Mouse (Mus musculus): ENCODE measurements at regions not wholly inside any gene's neighbourhood (a gene's known extent, or its start where the extent isn't known, plus 50 kb on each side); places are given as distances from the start of the nearest gene placed in this dataset.

DNA sequence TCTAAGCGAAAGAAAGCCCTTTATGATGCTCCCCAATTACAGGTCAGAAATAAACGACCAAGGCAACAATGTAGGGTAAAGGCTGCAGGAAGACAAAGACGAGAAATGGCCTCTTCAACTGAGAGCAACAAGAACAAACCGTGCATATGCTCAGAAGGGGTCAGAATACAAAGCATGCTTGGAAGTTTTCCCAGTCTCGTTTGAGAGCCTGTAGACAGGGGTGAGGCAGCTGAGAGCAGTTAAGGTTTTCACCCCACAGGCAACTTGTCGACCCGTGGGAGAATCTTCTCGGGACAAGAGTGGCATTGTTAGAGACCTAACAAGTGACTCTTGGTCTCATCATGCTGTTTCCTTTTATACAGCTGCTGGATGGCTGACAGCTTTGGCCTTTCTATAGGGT lies 255.4 kb downstream of the Lmo4 start:
- Histone ChIP-seq H3K4me3 (ENCODE audit: low read depth, low read length) (no peak overlapping the region), H3K27ac (ENCODE audit: low read depth, low read length) (no peak overlapping the region), H3K9ac (ENCODE audit: low read depth, low read length) (no peak overlapping the region), H3K27me3 (ENCODE audit: control insufficient read depth, insufficient read depth, low read length) (no peaks in the 10 kb centered on the region), H3K9me3 (ENCODE audit: control insufficient read depth, low read length) (no peaks in the 10 kb centered on the region), H3K36me3 (ENCODE audit: control insufficient read depth, insufficient read depth, low read length) (no peaks in the 10 kb centered on the region), H3K4me2 (replicated peaks; ENCODE audit: low read depth, low read length) (no peak overlapping the region), H3K4me1 (replicated peaks; ENCODE audit: control insufficient read depth, insufficient read depth, low read length) (no peaks in the 10 kb centered on the region; the same call in 1 of the 2 replicates)
- ATAC-seq (ENCODE audit: low FRiP score), result peak; percentile 75
- 32% methylated on average over 8 of the region's 8 CpGs for WGBS
- peak; percentile 27 for DNase-seq (ENCODE audit: low spot score)

DNA sequence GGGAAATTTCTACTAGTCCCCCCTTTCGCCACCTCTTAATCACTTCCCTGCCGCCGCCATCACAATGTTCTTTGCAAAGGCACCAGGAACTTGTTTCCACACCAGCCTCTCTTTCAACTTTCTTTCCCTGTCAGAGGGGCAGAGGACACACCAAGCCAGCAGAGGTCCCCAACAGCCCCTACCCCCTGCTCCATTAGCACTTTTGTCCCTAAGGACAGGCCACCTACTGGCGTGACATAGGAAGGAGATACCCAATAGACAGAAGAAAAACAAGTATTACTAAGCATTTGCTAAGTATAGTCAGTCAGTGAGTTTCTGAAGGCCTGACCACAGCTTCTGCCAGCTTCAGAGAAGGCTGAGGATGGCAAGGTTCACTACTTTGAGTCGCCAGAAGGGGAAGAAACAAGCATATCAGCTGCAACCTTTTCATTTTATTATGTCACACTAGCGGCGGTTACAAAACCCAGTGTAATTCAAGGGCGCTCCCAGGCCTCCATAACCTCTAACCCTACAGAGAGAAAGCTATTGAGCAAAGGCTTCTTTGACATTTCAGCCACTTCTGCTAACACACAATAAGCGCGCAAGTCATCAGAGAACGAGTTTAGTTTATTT lies 255.9 kb downstream of the Lmo4 start:
- ATAC-seq (ENCODE audit: low FRiP score), result peak; percentile 54; the same call in 1 of the 2 replicates
- WGBS, result 59% methylated on average over 11 of the region's 11 CpGs

DNA sequence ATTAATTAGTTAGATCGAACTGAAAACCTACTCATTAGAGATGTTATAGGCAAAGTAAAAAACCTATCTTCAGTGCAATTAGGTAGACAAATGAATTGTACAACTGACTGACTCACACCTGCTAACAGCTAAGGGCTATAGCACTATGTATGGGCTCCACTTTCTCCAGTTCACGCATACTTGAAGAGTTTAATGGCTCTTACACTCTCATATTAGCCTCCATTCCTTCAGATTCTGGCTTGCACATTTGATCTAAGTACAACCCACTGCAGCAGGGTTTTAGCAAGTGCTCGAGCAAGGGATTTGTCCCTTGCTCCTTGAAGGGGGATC lies 257.1 kb downstream of the Lmo4 start:
- Histone ChIP-seq H3K9me3 (ENCODE audit: control insufficient read depth, low read length) (no peaks in the 10 kb centered on the region), H3K9ac (ENCODE audit: low read depth, low read length) (no peak overlapping the region), H3K36me3 (ENCODE audit: control insufficient read depth, insufficient read depth, low read length) (no peaks in the 10 kb centered on the region), H3K4me2 (replicated peaks; ENCODE audit: low read depth, low read length) (no peak overlapping the region), H3K27ac (ENCODE audit: low read depth, low read length) (no peak overlapping the region), H3K4me1 (replicated peaks; ENCODE audit: control insufficient read depth, insufficient read depth, low read length) (no peaks in the 10 kb centered on the region; the same call in 1 of the 2 replicates), H3K27me3 (ENCODE audit: control insufficient read depth, insufficient read depth, low read length) (no peaks in the 10 kb centered on the region), H3K4me3 (ENCODE audit: low read depth, low read length) (no peak overlapping the region)
- WGBS, result 79% methylated on average over 3 of the region's 3 CpGs
- ATAC-seq (ENCODE audit: low FRiP score) (no peak), DNase-seq (ENCODE audit: low spot score) (no peak)

More for the DNA sequence above, 255.9 kb downstream of the Lmo4 start:
- no peaks in the 10 kb centered on the region; the same call in 1 of the 2 replicates for H3K4me1 ChIP-seq (replicated peaks; ENCODE audit: control insufficient read depth, insufficient read depth, low read length)
- H3K9me3 ChIP-seq (ENCODE audit: control insufficient read depth, low read length), result no peaks in the 10 kb centered on the region
- no peak overlapping the region for H3K9ac ChIP-seq (ENCODE audit: low read depth, low read length)
- H3K4me3 ChIP-seq (ENCODE audit: low read depth, low read length), result no peak overlapping the region
- no peaks in the 10 kb centered on the region for H3K27me3 ChIP-seq (ENCODE audit: control insufficient read depth, insufficient read depth, low read length)
- DNase-seq (ENCODE audit: low spot score), result peak; percentile 14
- no peak overlapping the region for H3K27ac ChIP-seq (ENCODE audit: low read depth, low read length)
- H3K36me3 ChIP-seq (ENCODE audit: control insufficient read depth, insufficient read depth, low read length), result no peaks in the 10 kb centered on the region
- no peak overlapping the region for H3K4me2 ChIP-seq (replicated peaks; ENCODE audit: low read depth, low read length)

DNA sequence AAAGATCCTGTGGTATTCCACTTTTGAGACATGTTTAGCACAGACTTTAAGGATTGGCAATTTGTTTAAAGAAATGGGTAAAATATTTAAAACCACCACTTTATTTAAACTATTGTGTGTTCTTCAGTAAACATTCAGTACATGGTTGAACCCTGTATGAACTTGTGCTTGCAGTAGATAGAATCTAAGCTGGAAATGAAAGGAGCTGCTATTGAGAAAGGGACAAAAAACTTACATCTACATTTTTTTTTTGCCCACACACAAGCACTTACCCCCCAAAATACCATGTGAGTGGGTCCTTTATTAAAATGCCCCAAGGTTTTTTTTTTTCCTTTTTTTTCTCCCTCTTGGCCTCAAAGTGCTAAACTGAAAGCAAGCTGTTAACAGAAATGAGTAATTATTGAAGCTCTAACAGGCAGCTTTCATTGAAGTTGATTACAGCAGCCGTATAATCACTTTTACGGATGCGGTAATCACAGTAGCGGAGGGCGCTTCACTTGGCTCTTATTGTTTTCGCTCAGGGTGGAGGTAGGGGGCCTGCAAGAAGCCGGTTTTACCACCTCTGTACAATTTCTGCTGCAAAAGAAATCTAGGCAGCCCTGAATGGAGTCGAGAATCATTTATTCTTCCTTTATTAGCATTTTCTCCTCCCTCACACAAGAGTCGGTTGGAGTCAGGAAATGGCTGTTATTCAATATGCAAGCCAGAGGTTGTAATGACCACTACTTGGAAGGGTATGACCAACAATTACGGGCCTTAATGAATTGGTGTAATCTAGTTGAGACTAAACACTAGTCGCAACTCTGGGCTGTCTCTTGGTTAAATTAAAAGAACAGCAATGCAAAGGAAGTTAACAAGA lies 257.7 kb downstream of the Lmo4 start:
- H3K4me1 ChIP-seq (replicated peaks; ENCODE audit: control insufficient read depth, insufficient read depth, low read length), result no peaks in the 10 kb centered on the region; the same call in 1 of the 2 replicates
- H3K9me3 ChIP-seq (ENCODE audit: control insufficient read depth, low read length), result no peaks in the 10 kb centered on the region
- no peaks in the 10 kb centered on the region for H3K27me3 ChIP-seq (ENCODE audit: control insufficient read depth, insufficient read depth, low read length)
- no peak overlapping the region for H3K4me3 ChIP-seq (ENCODE audit: low read depth, low read length)
- no peak overlapping the region for H3K4me2 ChIP-seq (replicated peaks; ENCODE audit: low read depth, low read length)
- WGBS, result 43% methylated on average over 11 of the region's 11 CpGs
- DNase-seq (ENCODE audit: low spot score) (peak; percentile 12), ATAC-seq (ENCODE audit: low FRiP score) (peak; percentile 59)
- H3K36me3 ChIP-seq (ENCODE audit: control insufficient read depth, insufficient read depth, low read length), result no peaks in the 10 kb centered on the region
- H3K27ac ChIP-seq (ENCODE audit: low read depth, low read length), result no peak overlapping the region
- H3K9ac ChIP-seq (ENCODE audit: low read depth, low read length), result no peak overlapping the region

DNA sequence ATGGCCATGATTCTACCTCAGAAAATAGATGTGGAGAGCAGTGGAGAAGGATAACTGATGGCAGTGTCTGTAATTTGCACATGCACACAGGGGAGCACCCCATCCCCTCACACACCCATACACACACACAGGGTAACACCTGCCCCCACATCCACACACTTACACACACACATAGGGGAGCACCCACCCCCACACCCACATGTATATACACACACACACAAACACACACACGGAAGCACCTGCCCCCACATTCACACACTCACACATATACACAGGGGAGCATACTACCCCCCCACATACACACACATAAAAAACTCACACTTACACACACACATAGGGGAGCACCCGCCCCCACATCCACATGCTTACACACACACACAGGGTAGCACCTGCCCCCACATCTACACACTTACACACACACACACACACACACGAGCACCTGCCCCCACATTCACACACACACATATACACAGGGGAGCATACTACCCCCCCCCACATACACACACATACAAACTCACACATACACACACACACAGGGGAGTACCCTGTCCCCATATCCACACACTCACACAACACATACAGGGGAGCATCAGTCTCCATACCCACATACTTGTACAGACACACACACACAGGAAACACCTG lies 265.8 kb downstream of the Lmo4 start:
- Histone ChIP-seq H3K27me3 (ENCODE audit: control insufficient read depth, insufficient read depth, low read length) (no peaks in the 10 kb centered on the region), H3K36me3 (ENCODE audit: control insufficient read depth, insufficient read depth, low read length) (no peaks in the 10 kb centered on the region), H3K9ac (ENCODE audit: low read depth, low read length) (no peak overlapping the region), H3K27ac (ENCODE audit: low read depth, low read length) (no peak overlapping the region), H3K4me3 (ENCODE audit: low read depth, low read length) (no peak overlapping the region), H3K4me2 (replicated peaks; ENCODE audit: low read depth, low read length) (no peak overlapping the region), H3K9me3 (ENCODE audit: control insufficient read depth, low read length) (no peaks in the 10 kb centered on the region), H3K4me1 (replicated peaks; ENCODE audit: control insufficient read depth, insufficient read depth, low read length) (no peaks in the 10 kb centered on the region)
- 90% methylated on average over 3 of the region's 3 CpGs for WGBS
- ATAC-seq (ENCODE audit: low FRiP score) (peak; percentile 53), DNase-seq (ENCODE audit: low spot score) (no peak)

DNA sequence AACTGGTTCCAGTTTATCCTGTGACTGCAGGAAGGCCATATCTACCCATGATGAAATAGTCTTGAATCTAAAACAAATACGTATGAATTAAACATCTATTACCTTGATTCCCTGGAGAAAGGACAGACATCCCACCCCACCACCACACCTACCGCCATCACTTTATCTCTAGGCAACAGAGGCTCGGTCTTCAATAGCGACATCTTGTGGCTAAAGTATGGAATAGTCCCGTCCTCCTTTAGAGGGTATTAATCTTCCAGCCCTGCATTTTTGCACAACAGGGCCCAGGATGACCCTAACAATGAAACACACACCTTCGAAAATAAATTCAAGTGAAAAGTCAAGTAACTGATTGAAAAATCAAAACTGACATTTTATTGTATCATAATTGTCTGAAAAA lies 279.7 kb downstream of the Lmo4 start:
- 51% methylated on average over 6 of the region's 6 CpGs for WGBS
- no peak for ATAC-seq (ENCODE audit: low FRiP score)
- no peak overlapping the region for H3K4me3 ChIP-seq (ENCODE audit: low read depth, low read length)

DNA sequence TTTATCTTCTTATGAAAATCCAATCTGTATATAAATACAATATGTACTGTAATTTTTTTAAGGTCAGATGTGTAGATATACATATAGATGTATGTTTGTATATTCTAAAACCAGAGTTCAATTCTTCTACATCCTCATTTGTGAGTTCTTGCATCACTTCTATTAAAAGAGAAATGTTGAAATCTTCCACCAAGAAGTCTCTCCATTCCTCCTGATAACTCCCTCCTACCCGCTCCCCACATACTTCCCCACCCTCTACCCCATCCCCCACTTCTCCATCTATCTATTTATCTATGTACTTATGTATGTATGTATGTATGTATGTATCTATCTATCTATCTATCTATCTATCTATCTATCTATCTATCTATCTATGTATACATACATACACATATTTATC lies 285.3 kb downstream of the Lmo4 start:
- H3K9ac ChIP-seq (ENCODE audit: low read depth, low read length), result no peak overlapping the region
- no peaks in the 10 kb centered on the region for H3K36me3 ChIP-seq (ENCODE audit: control insufficient read depth, insufficient read depth, low read length)
- no peak overlapping the region for H3K4me3 ChIP-seq (ENCODE audit: low read depth, low read length)
- H3K4me2 ChIP-seq (replicated peaks; ENCODE audit: low read depth, low read length), result no peak overlapping the region
- ATAC-seq (ENCODE audit: low FRiP score) (no peak), DNase-seq (ENCODE audit: low spot score) (no peak)
- H3K27ac ChIP-seq (ENCODE audit: low read depth, low read length), result no peak overlapping the region
- no peaks in the 10 kb centered on the region for H3K9me3 ChIP-seq (ENCODE audit: control insufficient read depth, low read length)
- WGBS, result 81% methylated on average over 1 of the region's 1 CpGs
- H3K27me3 ChIP-seq (ENCODE audit: control insufficient read depth, insufficient read depth, low read length), result no peaks in the 10 kb centered on the region
- H3K4me1 ChIP-seq (replicated peaks; ENCODE audit: control insufficient read depth, insufficient read depth, low read length), result no peaks in the 10 kb centered on the region

More for the DNA sequence above, 279.7 kb downstream of the Lmo4 start:
- H3K9ac ChIP-seq (ENCODE audit: low read depth, low read length), result no peak overlapping the region
- H3K36me3 ChIP-seq (ENCODE audit: control insufficient read depth, insufficient read depth, low read length), result no peaks in the 10 kb centered on the region
- H3K27me3 ChIP-seq (ENCODE audit: control insufficient read depth, insufficient read depth, low read length), result no peaks in the 10 kb centered on the region
- no peak overlapping the region for H3K27ac ChIP-seq (ENCODE audit: low read depth, low read length)
- H3K4me2 ChIP-seq (replicated peaks; ENCODE audit: low read depth, low read length), result no peak overlapping the region
- peak; percentile 5 for DNase-seq (ENCODE audit: low spot score)
- H3K9me3 ChIP-seq (ENCODE audit: control insufficient read depth, low read length), result no peaks in the 10 kb centered on the region
- no peaks in the 10 kb centered on the region for H3K4me1 ChIP-seq (replicated peaks; ENCODE audit: control insufficient read depth, insufficient read depth, low read length)

DNA sequence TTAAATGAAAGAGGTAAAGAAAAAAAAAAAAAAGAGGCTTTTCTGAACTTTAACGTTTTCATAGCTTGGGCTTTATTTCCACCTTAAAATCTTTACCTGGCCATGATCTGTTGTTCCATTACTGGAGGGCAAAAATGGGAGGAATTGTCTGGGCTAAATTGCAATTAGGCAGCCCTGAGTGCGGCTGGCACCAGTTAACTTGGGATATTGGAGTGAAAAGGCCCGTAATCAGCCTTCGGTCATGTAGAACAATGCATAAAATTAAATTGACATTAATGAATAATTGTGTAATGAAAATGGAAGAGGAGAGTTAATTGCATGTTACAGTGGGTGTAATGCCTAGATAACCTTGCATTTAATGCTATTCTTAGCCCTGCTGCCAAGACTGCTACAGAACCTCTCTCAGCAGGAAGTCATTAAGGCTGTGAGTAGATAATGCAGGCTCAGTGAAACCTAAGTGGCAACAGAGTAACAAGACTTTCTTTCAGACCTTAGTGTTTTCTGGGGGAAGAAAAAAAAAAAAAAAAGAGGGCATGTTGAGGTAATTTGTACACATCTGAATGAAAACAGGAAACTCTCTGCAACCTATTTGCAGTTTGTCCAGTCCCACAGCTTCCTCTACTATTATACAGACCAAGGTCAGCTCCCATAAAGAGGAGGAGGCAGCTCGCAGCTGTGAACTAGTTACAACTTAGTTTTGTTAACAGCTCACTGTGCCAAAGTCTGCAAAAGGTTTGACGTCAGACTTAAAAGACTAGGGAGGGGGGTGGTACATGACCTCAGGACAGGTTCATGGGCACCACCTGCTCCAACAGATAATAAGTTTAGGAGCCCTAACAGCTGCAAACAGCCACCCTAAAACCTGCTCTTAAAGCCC lies 290.4 kb downstream of the Lmo4 start:
- WGBS, result 54% methylated on average over 6 of the region's 6 CpGs
- Histone ChIP-seq H3K9me3 (ENCODE audit: control insufficient read depth, low read length) (no peaks in the 10 kb centered on the region), H3K4me2 (replicated peaks; ENCODE audit: low read depth, low read length) (no peak overlapping the region), H3K36me3 (ENCODE audit: control insufficient read depth, insufficient read depth, low read length) (no peaks in the 10 kb centered on the region), H3K27me3 (ENCODE audit: control insufficient read depth, insufficient read depth, low read length) (no peaks in the 10 kb centered on the region), H3K4me3 (ENCODE audit: low read depth, low read length) (no peak overlapping the region), H3K27ac (ENCODE audit: low read depth, low read length) (no peak overlapping the region), H3K4me1 (replicated peaks; ENCODE audit: control insufficient read depth, insufficient read depth, low read length) (no peaks in the 10 kb centered on the region), H3K9ac (ENCODE audit: low read depth, low read length) (no peak overlapping the region)
- ATAC-seq (ENCODE audit: low FRiP score) (no peak), DNase-seq (ENCODE audit: low spot score) (peak; percentile 1)

All from hindbrain, embryonic 11.5 days (tissue).